Mouse (Mus musculus): ENCODE data around the gene Pex11b. TPM values are rescaled to one million over a fixed set of nuclear protein-coding genes. Genes with fewer than 3 reads are reported as not detected.

The Pex11b gene
- total RNA-seq, 2 experiments from 2014 or later = 30.2 to 32.6 TPM

Other genes starting within 250 kb of the Pex11b start
- gene BC107364, start 183.1 kb upstream of the Pex11b start, total RNA-seq (2021) = not detected
- 100 to 1,000 TPM; 266 to 290 TPM for gene Hfe2, start 110.2 kb upstream of the Pex11b start, total RNA-seq (2021)
- gene Txnip, start 77.4 kb upstream of the Pex11b start, total RNA-seq (2021) = 100 to 1,000 TPM; 341 to 607 TPM
- gene Gm16253, start 58.4 kb upstream of the Pex11b start, total RNA-seq (2021) = 1 to 10 TPM; 1.1 to 2.1 TPM
- 10 to 100 TPM; 25.2 to 25.9 TPM for gene Polr3gl, start 41.2 kb upstream of the Pex11b start, total RNA-seq (2021)
- gene Ankrd34a, start 38.7 kb upstream of the Pex11b start, total RNA-seq (2021) = 1 to 10 TPM; 1.9 to 2.4 TPM
- 10 to 100 TPM; 25.4 to 27.2 TPM for gene Lix1l, start 34.2 kb upstream of the Pex11b start, total RNA-seq (2021)
- gene Rbm8a, start 5.4 kb upstream of the Pex11b start, total RNA-seq (2021) = 10 to 100 TPM; 27.9 to 34.1 TPM
- gene Gm42957, start 98 bp downstream of the Pex11b start, total RNA-seq (2021) = under 1 TPM; 0.14 to 0.16 TPM
- 1 to 10 TPM in 1 of 2 experiments, under 1 TPM in 1; 0.84 to 1.0 TPM for gene Itga10, start 10.2 kb downstream of the Pex11b start, total RNA-seq (2021)
- under 1 TPM; 0.60 to 0.95 TPM for gene Ankrd35, start 34.8 kb downstream of the Pex11b start, total RNA-seq (2021)
- 10 to 100 TPM; 14.0 to 17.5 TPM for gene Pias3, start 61.0 kb downstream of the Pex11b start, total RNA-seq (2021)
- gene Nudt17, start 73.2 kb downstream of the Pex11b start, total RNA-seq (2021) = 1 to 10 TPM; 2.3 to 3.2 TPM
- gene Polr3c, start 92.3 kb downstream of the Pex11b start, total RNA-seq (2021) = 10 to 100 TPM; 23.1 to 25.2 TPM
- 10 to 100 TPM; 22.8 to 23.3 TPM for gene Rnf115, start 92.3 kb downstream of the Pex11b start, total RNA-seq (2021)
- not detected for gene Pdzk1, start 193.9 kb downstream of the Pex11b start, total RNA-seq (2021)
- gene Cd160, start 194.0 kb downstream of the Pex11b start, total RNA-seq (2021) = not detected

Data from heart, postnatal 25 days (tissue).